8 mouse cellular contexts compared by ENCODE assay signal in the genomic region with DNA sequence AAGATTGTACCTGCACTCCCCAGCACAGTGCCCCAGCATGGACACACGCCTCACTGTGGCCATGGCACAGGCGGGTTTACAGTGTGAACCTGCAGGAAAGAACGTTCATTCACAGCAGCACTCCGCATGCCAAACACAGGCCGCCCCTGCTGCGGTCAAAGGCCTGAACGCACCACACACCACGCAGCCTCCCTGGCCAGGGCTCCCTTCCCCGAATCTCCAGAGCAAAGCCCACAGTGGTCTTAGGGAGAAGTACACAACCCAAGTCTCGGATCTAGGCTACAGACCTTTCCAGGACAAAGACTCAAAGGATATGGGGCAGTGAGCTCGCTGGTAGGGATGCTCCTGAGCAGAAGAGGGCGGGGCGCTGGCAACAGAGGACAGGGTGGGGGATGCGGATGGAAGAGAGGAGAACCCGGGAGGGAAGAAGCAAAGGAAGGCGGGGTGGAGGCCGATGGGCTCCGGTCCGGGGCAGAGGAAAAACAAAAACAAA. TPM values are rescaled to one million over a fixed set of nuclear protein-coding genes. Genes with fewer than 3 reads are reported as not detected.
DNase-seq lines count a peak whose midpoint lies in the region; ATAC-seq and TF ChIP-seq lines count a peak whose summit lies in the region.

No protein-coding gene starts in this region.

- intact Hi-C loops in left cerebral cortex, adult 2 months (cut with DNase I), result no loop called here

- no peaks in the 10 kb centered on the region for H3K9me3 ChIP-seq in forebrain, embryonic 14.5 days (replicated peaks; ENCODE audit: control insufficient read depth, low read length)
- no peaks in the 10 kb centered on the region for H3K9me3 ChIP-seq in lung, postnatal 0 days (ENCODE audit: low read length)

- H3K9ac ChIP-seq in forebrain, embryonic 14.5 days (ENCODE audit: low read length), result peak overlapping the region; percentile 76
- no peak overlapping the region for H3K9ac ChIP-seq in lung, postnatal 0 days (replicated peaks; ENCODE audit: low read depth)

- TF ChIP-seq CTCF in left cerebral cortex, adult 2 months (IDR thresholded peaks at IDR 0.05), result no peak
- TF ChIP-seq CTCF in lung, postnatal 0 days (IDR thresholded peaks at IDR 0.05), result no peak
- no peak for TF ChIP-seq CTCF in testis, adult 2 months (IDR thresholded peaks at IDR 0.05; ENCODE audit: control insufficient read depth, insufficient read depth, insufficient replicate concordance, low read depth, low read length)

- no peaks in the 10 kb centered on the region for H3K27me3 ChIP-seq in forebrain, embryonic 14.5 days (replicated peaks; ENCODE audit: control insufficient read depth, insufficient read depth, low read length)
- no peaks in the 10 kb centered on the region for H3K27me3 ChIP-seq in lung, postnatal 0 days (replicated peaks; ENCODE audit: insufficient read depth, low read length)
- no peaks in the 10 kb centered on the region for H3K27me3 ChIP-seq in testis, adult 2 months (ENCODE audit: control insufficient read depth, insufficient read depth, low read length)

- H3K4me3 ChIP-seq in left cerebral cortex, adult 2 months, result peak overlapping the region; percentile 64
- peak overlapping the region; percentile 72 for H3K4me3 ChIP-seq in forebrain, embryonic 14.5 days (ENCODE audit: low read depth, low read length)
- H3K4me3 ChIP-seq in lung, postnatal 0 days (ENCODE audit: low read depth, low read length), result peak overlapping the region; percentile 49
- H3K4me3 ChIP-seq in testis, adult 2 months (ENCODE audit: control insufficient read depth, low read depth, low read length), result peak overlapping the region; percentile 81

- no peak for TF ChIP-seq EP300 in lung, postnatal 0 days (IDR thresholded peaks at IDR 0.05)

- peak; percentile 59 for ATAC-seq in cerebellum, adult (ENCODE audit: insufficient number of reproducible peaks, low FRiP score, low TSS enrichment)
- ATAC-seq in forebrain, embryonic 14.5 days, result peak; percentile 83
- peak; percentile 71 for ATAC-seq in lung, postnatal 0 days

- no peaks in the 10 kb centered on the region for H3K36me3 ChIP-seq in forebrain, embryonic 14.5 days (ENCODE audit: control insufficient read depth, insufficient read depth, low read length)
- H3K36me3 ChIP-seq in lung, postnatal 0 days (ENCODE audit: insufficient read depth, low read length), result no peaks in the 10 kb centered on the region
- H3K36me3 ChIP-seq in testis, adult 2 months (ENCODE audit: control insufficient read depth, insufficient read depth, low read length), result no peaks in the 10 kb centered on the region

- 3% methylated on average over 19 of the region's 19 CpGs for WGBS in forebrain, embryonic 14.5 days
- 9% methylated on average over 19 of the region's 19 CpGs for WGBS in lung, postnatal 0 days

- no peak for TF ChIP-seq POLR2A in testis, adult 2 months (IDR thresholded peaks at IDR 0.05; ENCODE audit: control insufficient read depth, low read depth, low read length)

- no peak overlapping the region for H3K27ac ChIP-seq in left cerebral cortex, adult 2 months
- H3K27ac ChIP-seq in forebrain, embryonic 14.5 days (ENCODE audit: low read depth, low read length), result peak overlapping the region; percentile 40
- H3K27ac ChIP-seq in lung, postnatal 0 days (ENCODE audit: low read length), result no peak overlapping the region
- H3K27ac ChIP-seq in testis, adult 2 months (ENCODE audit: control insufficient read depth, insufficient read depth, low read depth, low read length), result no peak overlapping the region

- DNase-seq in left cerebral cortex, adult 2 months (ENCODE audit: extremely low spot score in 1 of 2, low spot score in 2 of 2), result peak in 1 of 2 experiments; percentile 18
- no peak for DNase-seq in left cerebral cortex, adult 8-10 months (ENCODE audit: low spot score in 2 of 2)
- peak; percentile 65 for DNase-seq in forebrain, embryonic 14.5 days (ENCODE audit: low spot score)
- DNase-seq in kidney, adult 9 months, result peak; percentile 20
- peak; percentile 48 for DNase-seq in lung, postnatal 0 days (ENCODE audit: low spot score)
- DNase-seq in left cerebral cortex, adult 11 months (ENCODE audit: low spot score), result no peak

- peak overlapping the region; percentile 83 for H3K4me2 ChIP-seq in forebrain, embryonic 14.5 days (ENCODE audit: low read length)
- H3K4me2 ChIP-seq in lung, postnatal 0 days (replicated peaks; ENCODE audit: low read depth, low read length), result peak overlapping the region; percentile 97

- no peaks in the 10 kb centered on the region for H3K4me1 ChIP-seq in forebrain, embryonic 14.5 days (ENCODE audit: control insufficient read depth, insufficient read depth, low read length)
- H3K4me1 ChIP-seq in lung, postnatal 0 days (ENCODE audit: insufficient read depth, low read depth, low read length), result 0 out of 2 replicates have a peak, but pooled peaks cover 3% of the 10 kb centered on the region
- peaks cover 5% of the 10 kb centered on the region for H3K4me1 ChIP-seq in testis, adult 2 months (ENCODE audit: control insufficient read depth, insufficient read depth, low read length)

RNA-seq across cellular contexts. Expression of a gene that starts 0.7 kb away (rescaled TPM):
- total RNA-seq in left cerebral cortex, adult 2 months (2021), result 1 to 10 TPM; 1.7 to 2.8 TPM
- 1 to 10 TPM; 2.9 to 3.5 (median 3.2) TPM for total RNA-seq in left cerebral cortex, adult 8-10 months (2022)
- polyA plus RNA-seq in forebrain, embryonic 14.5 days (2014; fragmentation: Nextera tagmentation; extraction: Ambion mirVana), result 2.6 TPM in 2 replicates
- polyA plus RNA-seq in lung, postnatal 0 days (2015; fragmentation: Nextera tagmentation; extraction: Ambion mirVana), result 0.06 and 0.08 TPM in 2 replicates
- 0.08 and 0.26 TPM in 2 replicates for polyA plus RNA-seq in testis, adult 2 months (2012; rRNA removed)

RNA-seq across cellular contexts. Expression of a gene that starts 18.6 kb away (rescaled TPM):
- total RNA-seq in left cerebral cortex, adult 2 months (2021), result under 1 TPM; 0.28 to 0.29 TPM
- under 1 TPM; 0.33 to 0.80 (median 0.52) TPM for total RNA-seq in left cerebral cortex, adult 8-10 months (2022)
- polyA plus RNA-seq in forebrain, embryonic 14.5 days (2014; fragmentation: Nextera tagmentation; extraction: Ambion mirVana), result 0.14 and 0.16 TPM in 2 replicates
- 1.2 and 1.3 TPM in 2 replicates for polyA plus RNA-seq in lung, postnatal 0 days (2015; fragmentation: Nextera tagmentation; extraction: Ambion mirVana)
- 0.58 and 0.72 TPM in 2 replicates for polyA plus RNA-seq in testis, adult 2 months (2012; rRNA removed)

RNA-seq across cellular contexts. Expression of a gene that starts 48.5 kb away (rescaled TPM):
- total RNA-seq in left cerebral cortex, adult 2 months (2021), result not detected
- not detected for total RNA-seq in left cerebral cortex, adult 8-10 months (2022)
- 0.05 and 0.07 TPM in 2 replicates for polyA plus RNA-seq in forebrain, embryonic 14.5 days (2014; fragmentation: Nextera tagmentation; extraction: Ambion mirVana)
- not detected in 2 replicates for polyA plus RNA-seq in lung, postnatal 0 days (2015; fragmentation: Nextera tagmentation; extraction: Ambion mirVana)
- polyA plus RNA-seq in testis, adult 2 months (2012; rRNA removed), result 0.05 and 0.06 TPM in 2 replicates

Comparison
In these comparisons a context has a peak if more than half of its experiments do, and no peak if none do; other contexts are left out.
1. DNase-seq: peak in forebrain, embryonic 14.5 days (single experiment), kidney, adult 9 months (single experiment) and lung, postnatal 0 days (single experiment); none in left cerebral cortex, adult 8-10 months (0 of 2) and left cerebral cortex, adult 11 months (single experiment).
2. Peak in every context shown above with its lines, with median percentiles within 50 percentile points of each other: H3K4me3 ChIP-seq and ATAC-seq.